Mouse (Mus musculus): ENCODE data around the gene Cdc14b. TPM values are rescaled to one million over a fixed set of nuclear protein-coding genes. Genes with fewer than 3 reads are reported as not detected.

The Cdc14b gene
- polyA plus RNA-seq, 1 experiment from 2014 or later = 9.1 TPM

DNA sequence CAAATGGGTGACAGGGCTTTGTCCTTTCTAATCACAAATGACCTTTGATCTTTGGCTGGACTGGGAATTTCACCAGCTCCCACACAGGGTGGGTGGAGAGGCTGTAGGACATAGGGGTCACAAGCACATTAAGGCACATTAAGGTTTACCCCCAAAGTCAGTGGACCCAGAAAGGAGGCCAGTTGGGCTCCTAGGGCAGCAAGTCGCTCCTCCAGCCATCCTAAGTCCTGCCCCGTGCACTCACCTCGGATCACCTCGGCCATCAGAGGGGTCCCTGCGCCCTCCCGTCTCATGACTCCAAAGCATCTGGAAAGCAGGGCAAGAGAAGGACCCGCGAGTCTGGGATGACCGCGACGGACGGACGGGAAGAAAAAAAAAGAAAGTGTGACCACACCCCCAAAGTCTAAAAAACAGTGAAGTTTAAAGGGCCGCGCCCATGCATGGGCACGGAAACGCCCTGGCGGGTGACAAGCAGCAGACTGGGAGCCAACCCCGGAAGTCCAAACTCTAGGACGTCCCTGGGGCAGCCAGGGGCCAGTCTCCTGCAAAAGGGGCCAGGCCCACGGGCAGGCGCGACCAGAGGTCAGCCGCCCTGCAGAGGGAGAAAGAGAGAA, 26.8 kb downstream of the Cdc14b start:
- Histone ChIP-seq H3K4me1 (peaks cover 9% of the 10 kb centered on the region; the same call in 1 of the 2 replicates), H3K27me3 (peaks cover 9% of the 10 kb centered on the region; the same call in 1 of the 2 replicates), H3K9ac (replicated peaks) (peak overlapping the region; percentile 54), H3K27ac (replicated peaks) (no peak overlapping the region), H3K4me3 (peak overlapping the region; percentile 46), H3K9me3 (no peaks in the 10 kb centered on the region), H3K4me2 (replicated peaks) (peak overlapping the region; percentile 88), H3K36me3 (no peaks in the 10 kb centered on the region)
- ATAC-seq (ENCODE audit: low FRiP score, low read depth) = peak; percentile 75
- 1% methylated on average over 24 of the region's 24 CpGs for WGBS

DNA sequence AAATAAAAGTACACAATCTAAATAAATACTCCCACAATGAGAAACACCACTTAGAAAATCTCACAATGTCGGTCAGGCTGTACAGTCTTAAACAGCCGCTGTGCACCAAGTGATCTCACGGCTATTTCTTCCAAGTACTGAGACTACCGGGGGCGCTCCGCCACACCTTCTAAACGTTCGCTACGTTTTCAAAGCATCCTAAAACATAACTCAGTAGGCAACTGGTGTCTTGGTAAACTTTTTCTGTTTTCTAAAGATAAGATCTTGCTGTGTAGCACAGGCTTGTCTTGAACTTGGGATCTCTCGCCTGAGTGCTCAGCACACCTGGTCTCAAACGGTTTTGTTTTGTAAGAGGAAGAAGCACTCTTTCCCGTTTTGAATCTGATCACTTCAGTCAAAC, 29.0 kb downstream of the Cdc14b start:
- no peak overlapping the region for H3K27ac ChIP-seq (replicated peaks)
- no peak overlapping the region for H3K4me2 ChIP-seq (replicated peaks)
- H3K4me1 ChIP-seq = peaks cover 9% of the 10 kb centered on the region; the same call in 1 of the 2 replicates
- H3K4me3 ChIP-seq = no peak overlapping the region
- WGBS = 89% methylated on average over 12 of the region's 12 CpGs
- no peaks in the 10 kb centered on the region for H3K9me3 ChIP-seq
- no peak for ATAC-seq (ENCODE audit: low FRiP score, low read depth)
- H3K27me3 ChIP-seq = peaks cover 9% of the 10 kb centered on the region; the same call in 1 of the 2 replicates
- H3K36me3 ChIP-seq = no peaks in the 10 kb centered on the region
- H3K9ac ChIP-seq (replicated peaks) = no peak overlapping the region

DNA sequence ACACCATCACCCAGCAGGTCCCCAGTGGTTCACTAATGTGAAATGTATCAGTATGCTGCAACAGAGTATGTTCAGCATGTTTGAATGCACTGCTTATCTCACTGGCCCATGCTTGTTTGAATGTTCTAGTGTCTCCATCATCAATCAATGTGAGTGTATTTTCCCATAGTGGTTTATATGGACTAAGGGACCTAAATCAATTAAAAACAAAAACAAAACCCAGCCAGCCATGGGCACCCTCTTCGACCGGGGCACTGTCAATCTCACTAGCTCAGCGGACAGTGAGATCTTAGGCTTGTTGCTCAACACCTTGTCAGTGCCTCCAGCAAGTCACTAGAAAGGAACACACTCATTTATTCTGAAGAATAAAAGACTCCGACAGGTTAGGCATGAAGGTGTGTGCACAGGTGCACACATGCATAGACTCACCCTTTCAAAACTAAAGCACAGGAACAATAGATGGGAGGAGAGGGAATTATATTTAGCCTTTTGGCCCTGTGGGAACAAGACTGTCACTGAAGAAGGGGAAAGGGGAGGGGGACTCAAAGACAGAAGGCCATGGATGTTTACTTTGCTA, 30.3 kb downstream of the Cdc14b start:
- no peak for ATAC-seq (ENCODE audit: low FRiP score, low read depth)
- 91% methylated on average over 4 of the region's 4 CpGs for WGBS
- no peak overlapping the region for H3K9ac ChIP-seq (replicated peaks)

DNA sequence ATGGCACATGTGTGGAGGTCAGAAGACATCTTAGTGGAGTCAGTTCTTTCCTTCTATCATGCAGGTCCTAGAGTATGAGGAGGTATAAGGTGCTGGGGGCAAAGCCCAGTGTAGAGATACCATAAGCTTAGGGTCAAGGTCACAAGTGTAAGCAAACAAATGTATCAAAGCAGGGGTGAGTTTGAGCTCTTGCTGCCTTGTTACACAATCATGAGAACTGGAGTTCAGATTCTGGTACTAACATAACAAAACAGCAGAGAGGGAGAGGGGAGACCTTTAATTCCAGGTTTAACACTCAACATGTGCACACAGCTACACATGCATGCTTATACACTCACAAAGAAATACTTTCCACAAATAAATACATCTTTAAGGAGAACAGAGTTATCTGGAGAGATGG, 32.4 kb downstream of the Cdc14b start:
- Histone ChIP-seq H3K27ac (replicated peaks) (no peak overlapping the region), H3K4me2 (replicated peaks) (no peak overlapping the region), H3K4me1 (no peaks in the 10 kb centered on the region), H3K9ac (replicated peaks) (no peak overlapping the region), H3K27me3 (no peaks in the 10 kb centered on the region), H3K9me3 (no peaks in the 10 kb centered on the region), H3K36me3 (no peaks in the 10 kb centered on the region), H3K4me3 (no peak overlapping the region)
- ATAC-seq (ENCODE audit: low FRiP score, low read depth) = no peak

More for the DNA sequence above, 30.3 kb downstream of the Cdc14b start:
- Histone ChIP-seq H3K27ac (replicated peaks) (no peak overlapping the region), H3K4me3 (no peak overlapping the region), H3K36me3 (no peaks in the 10 kb centered on the region), H3K9me3 (no peaks in the 10 kb centered on the region), H3K4me1 (peaks cover 9% of the 10 kb centered on the region; the same call in 1 of the 2 replicates), H3K4me2 (replicated peaks) (no peak overlapping the region), H3K27me3 (peaks cover 9% of the 10 kb centered on the region; the same call in 1 of the 2 replicates)

DNA sequence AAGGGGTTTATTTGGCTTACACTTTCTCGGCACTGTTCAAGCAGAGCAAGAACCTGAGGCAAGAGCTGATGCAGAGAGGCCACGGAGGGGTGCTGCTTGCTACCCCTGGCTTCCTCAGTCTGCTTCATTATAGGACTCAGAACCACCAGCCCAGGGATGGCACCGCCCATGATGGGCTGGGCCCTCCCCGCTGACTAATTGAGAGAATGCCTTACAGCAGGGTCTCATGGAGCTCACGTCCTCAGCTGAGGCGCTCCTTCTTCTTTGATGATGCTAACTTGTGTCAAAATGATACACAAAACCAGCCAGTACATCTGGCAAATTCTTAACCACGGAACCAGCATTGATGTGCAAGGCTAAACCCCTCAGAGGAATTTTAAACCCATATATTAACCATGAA, 34.5 kb downstream of the Cdc14b start:
- WGBS = 72% methylated on average over 7 of the region's 7 CpGs
- ATAC-seq (ENCODE audit: low FRiP score, low read depth) = no peak
- no peaks in the 10 kb centered on the region for H3K36me3 ChIP-seq
- no peaks in the 10 kb centered on the region for H3K4me1 ChIP-seq
- H3K27ac ChIP-seq (replicated peaks) = no peak overlapping the region
- H3K9ac ChIP-seq (replicated peaks) = no peak overlapping the region
- H3K4me2 ChIP-seq (replicated peaks) = no peak overlapping the region
- H3K9me3 ChIP-seq = no peaks in the 10 kb centered on the region
- no peak overlapping the region for H3K4me3 ChIP-seq
- no peaks in the 10 kb centered on the region for H3K27me3 ChIP-seq

DNA sequence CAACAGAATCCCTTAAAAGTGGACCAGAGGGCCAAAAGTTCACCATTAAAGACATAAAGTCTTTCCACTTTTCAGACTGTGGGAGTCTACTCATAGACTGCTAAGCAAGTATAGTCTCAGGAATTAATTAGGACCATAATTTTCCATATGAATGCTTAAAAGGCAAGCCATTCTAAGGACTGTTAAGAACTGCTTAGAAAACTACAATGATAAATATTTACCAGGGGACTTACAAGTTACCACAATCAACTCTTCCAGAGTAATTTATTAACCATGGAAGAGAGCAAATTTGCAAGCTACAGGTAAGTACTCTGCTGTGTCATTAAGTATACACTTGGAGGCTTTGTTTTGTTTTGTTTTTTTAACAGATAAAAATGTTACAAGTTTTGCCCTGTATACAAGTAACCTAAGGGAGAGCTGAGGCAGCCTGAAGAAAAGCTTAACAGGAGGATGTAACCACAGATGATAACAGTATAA, 37.4 kb downstream of the Cdc14b start:
- ATAC-seq (ENCODE audit: low FRiP score, low read depth) = no peak
- Histone ChIP-seq H3K9me3 (no peaks in the 10 kb centered on the region), H3K9ac (replicated peaks) (no peak overlapping the region), H3K36me3 (no peaks in the 10 kb centered on the region), H3K4me1 (no peaks in the 10 kb centered on the region), H3K27me3 (no peaks in the 10 kb centered on the region), H3K4me2 (replicated peaks) (no peak overlapping the region), H3K4me3 (no peak overlapping the region), H3K27ac (replicated peaks) (no peak overlapping the region)

DNA sequence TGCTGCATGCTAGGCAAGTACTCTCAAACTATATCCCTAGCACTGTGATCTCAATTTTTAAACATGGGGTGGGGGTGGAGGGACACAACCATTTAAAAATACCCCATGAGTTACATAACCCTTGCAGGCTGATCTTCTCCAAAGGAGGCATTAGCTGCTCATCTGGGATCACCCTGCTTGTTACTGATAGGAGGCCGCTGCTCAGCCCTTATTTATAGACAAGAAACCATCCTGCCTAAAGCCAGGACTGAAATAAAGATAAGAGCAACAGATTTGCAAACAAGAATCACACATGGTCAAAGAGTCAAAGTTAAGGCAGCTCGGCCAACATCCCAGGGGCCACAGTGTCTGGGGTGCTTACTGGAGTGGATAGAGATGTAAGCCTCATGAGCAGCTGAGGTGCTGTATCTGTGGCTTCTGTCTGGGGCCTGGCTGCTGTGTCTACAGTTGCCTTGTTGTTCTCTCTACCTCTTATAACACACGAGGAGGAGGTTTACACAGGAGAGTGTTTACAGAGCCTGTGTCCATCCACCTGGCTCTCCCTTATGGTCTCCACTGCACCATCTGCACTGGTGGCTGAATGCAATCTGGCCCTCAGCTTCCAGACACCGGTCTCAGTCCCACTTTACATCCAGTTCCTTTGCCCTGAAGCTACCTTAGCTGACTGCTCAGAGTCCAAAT, 38.0 kb downstream of the Cdc14b start:
- H3K36me3 ChIP-seq = no peaks in the 10 kb centered on the region
- H3K4me1 ChIP-seq = no peaks in the 10 kb centered on the region
- H3K4me3 ChIP-seq = no peak overlapping the region
- H3K27ac ChIP-seq (replicated peaks) = no peak overlapping the region
- H3K9me3 ChIP-seq = no peaks in the 10 kb centered on the region
- H3K9ac ChIP-seq (replicated peaks) = no peak overlapping the region
- 75% methylated on average over 4 of the region's 4 CpGs for WGBS
- no peak overlapping the region for H3K4me2 ChIP-seq (replicated peaks)
- no peak for ATAC-seq (ENCODE audit: low FRiP score, low read depth)
- H3K27me3 ChIP-seq = no peaks in the 10 kb centered on the region

DNA sequence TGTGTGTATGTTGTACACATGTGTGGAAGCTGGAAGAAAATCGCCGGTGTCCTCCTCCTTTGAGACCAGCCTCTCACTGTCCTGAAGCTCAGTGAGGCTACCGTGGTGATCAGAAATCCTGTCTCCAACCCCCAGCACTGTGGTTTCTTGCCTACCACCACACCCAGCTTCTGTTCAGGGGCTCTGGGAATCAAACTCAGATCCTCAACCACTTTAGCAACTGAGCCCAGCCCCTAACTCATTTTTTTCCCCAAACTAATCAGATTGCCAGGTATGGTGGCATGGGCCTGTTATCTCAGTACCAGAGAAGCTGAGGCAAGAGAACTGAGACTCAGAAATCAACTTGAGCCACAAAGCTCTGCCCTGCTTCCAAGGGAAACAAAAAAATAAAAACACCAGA, 39.3 kb downstream of the Cdc14b start:
- no peaks in the 10 kb centered on the region for H3K36me3 ChIP-seq
- no peaks in the 10 kb centered on the region for H3K9me3 ChIP-seq
- H3K4me3 ChIP-seq = no peak overlapping the region
- no peaks in the 10 kb centered on the region for H3K4me1 ChIP-seq
- 79% methylated on average over 3 of the region's 3 CpGs for WGBS
- no peak overlapping the region for H3K9ac ChIP-seq (replicated peaks)
- H3K4me2 ChIP-seq (replicated peaks) = no peak overlapping the region
- H3K27me3 ChIP-seq = no peaks in the 10 kb centered on the region
- H3K27ac ChIP-seq (replicated peaks) = no peak overlapping the region
- ATAC-seq (ENCODE audit: low FRiP score, low read depth) = no peak

DNA sequence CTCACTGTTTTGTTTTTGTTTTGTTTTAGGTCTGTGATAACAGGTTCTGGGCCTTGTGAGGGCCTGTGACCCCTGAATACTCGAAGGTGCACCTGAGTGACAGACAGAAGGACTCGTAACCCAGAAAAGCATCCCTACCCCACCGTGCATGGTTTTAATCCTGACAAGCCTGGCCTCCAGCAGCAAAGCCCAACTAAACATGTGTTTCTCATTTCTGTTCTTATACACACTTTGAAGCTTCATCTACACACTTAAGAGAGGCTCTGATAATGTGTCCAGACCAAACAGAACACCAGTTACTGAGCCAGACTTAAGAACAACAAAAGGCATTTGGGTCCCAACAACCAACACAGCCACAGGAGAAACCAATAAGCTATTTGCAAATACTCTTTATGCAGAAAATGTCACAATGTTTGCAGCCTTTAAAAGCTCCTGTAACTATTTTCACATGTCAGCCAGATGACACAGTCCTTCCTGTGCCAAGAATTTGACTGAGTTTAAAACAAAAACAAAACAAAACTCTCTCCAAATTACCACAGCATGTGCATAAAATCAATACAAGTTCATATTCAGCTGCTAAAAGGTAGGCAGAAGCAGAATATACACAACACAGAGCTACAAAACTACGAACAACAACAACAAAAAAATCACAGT, 39.9 kb downstream of the Cdc14b start:
- H3K4me1 ChIP-seq = no peaks in the 10 kb centered on the region
- no peak overlapping the region for H3K4me3 ChIP-seq
- no peaks in the 10 kb centered on the region for H3K9me3 ChIP-seq
- no peaks in the 10 kb centered on the region for H3K27me3 ChIP-seq
- no peak overlapping the region for H3K9ac ChIP-seq (replicated peaks)
- ATAC-seq (ENCODE audit: low FRiP score, low read depth) = no peak
- H3K36me3 ChIP-seq = no peaks in the 10 kb centered on the region
- WGBS = 76% methylated on average over 4 of the region's 4 CpGs
- no peak overlapping the region for H3K4me2 ChIP-seq (replicated peaks)
- no peak overlapping the region for H3K27ac ChIP-seq (replicated peaks)

DNA sequence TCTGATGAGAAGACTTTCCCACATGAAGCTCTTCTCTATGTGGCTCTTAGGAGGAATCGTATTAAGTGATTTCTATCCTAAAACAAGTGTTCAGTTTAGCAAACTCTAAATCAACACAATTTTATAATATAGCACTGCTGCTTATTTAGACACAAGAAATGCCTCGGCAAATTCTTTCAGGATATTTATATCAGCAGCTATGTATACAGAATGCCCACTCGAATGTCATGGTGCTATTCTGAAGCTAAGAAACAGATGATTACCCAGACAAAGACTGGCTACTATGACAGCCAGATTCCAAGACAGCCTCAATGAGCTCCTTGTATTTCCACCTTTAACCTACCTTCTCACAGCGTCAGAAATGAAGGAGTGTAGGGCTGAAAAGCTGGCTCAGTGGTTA, 42.0 kb downstream of the Cdc14b start:
- Histone ChIP-seq H3K27ac (replicated peaks) (no peak overlapping the region), H3K9ac (replicated peaks) (no peak overlapping the region), H3K4me1 (no peaks in the 10 kb centered on the region), H3K36me3 (no peaks in the 10 kb centered on the region), H3K27me3 (no peaks in the 10 kb centered on the region), H3K4me2 (replicated peaks) (no peak overlapping the region), H3K9me3 (no peaks in the 10 kb centered on the region), H3K4me3 (no peak overlapping the region)
- WGBS = 89% methylated on average over 4 of the region's 4 CpGs
- ATAC-seq (ENCODE audit: low FRiP score, low read depth) = no peak

DNA sequence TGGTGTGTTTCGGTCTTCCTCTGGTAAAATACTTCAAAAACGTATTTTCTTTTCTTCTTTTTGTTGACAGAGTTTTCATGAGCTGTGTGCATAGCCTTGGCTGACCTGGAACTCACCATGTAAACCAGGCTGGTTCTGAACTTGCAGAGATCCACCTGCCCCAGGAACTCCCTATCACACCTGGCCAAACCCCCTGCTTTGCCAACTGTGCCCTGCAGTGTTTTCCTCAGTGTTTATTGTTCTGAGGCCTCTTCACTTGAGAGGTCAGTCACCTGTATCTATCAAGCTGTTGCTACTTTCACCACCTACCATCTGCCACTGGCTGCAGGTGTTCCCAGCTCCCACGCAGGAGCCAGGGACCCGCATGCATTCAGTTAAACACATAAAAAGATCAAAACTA, 48.4 kb downstream of the Cdc14b start:
- Histone ChIP-seq H3K9ac (replicated peaks) (no peak overlapping the region), H3K4me1 (no peaks in the 10 kb centered on the region)

DNA sequence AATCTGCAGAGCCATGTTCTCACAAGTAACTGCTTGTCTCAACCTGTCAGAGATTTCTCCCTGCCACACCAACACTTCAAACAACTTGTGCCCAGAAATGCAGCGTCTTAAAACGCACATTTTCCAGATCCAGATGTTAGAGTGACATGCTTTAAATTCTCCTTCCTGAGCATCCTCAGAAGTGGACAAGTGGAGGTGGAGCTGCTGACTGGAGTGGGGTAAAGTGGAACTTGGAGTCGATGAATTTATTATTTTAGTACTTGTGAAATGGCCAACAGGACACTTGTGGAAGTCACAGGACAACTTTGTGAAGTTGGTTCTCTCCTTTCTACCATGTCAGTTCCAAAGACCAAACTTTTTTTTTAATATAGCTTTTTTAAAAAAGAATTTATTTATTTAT, 49.4 kb downstream of the Cdc14b start:
- ATAC-seq (ENCODE audit: low FRiP score, low read depth) = no peak
- H3K27ac ChIP-seq (replicated peaks) = no peak overlapping the region
- 94% methylated on average over 3 of the region's 3 CpGs for WGBS
- H3K9ac ChIP-seq (replicated peaks) = no peak overlapping the region
- no peak overlapping the region for H3K4me2 ChIP-seq (replicated peaks)
- no peak overlapping the region for H3K4me3 ChIP-seq
- H3K4me1 ChIP-seq = no peaks in the 10 kb centered on the region
- H3K9me3 ChIP-seq = no peaks in the 10 kb centered on the region
- H3K36me3 ChIP-seq = no peaks in the 10 kb centered on the region
- H3K27me3 ChIP-seq = no peaks in the 10 kb centered on the region

More for the DNA sequence above, 48.4 kb downstream of the Cdc14b start:
- ATAC-seq (ENCODE audit: low FRiP score, low read depth) = no peak
- H3K36me3 ChIP-seq = no peaks in the 10 kb centered on the region
- H3K27me3 ChIP-seq = no peaks in the 10 kb centered on the region
- H3K4me2 ChIP-seq (replicated peaks) = no peak overlapping the region
- no peak overlapping the region for H3K4me3 ChIP-seq
- H3K27ac ChIP-seq (replicated peaks) = no peak overlapping the region
- no peaks in the 10 kb centered on the region for H3K9me3 ChIP-seq
- 86% methylated on average over 4 of the region's 4 CpGs for WGBS

Data from midbrain, embryonic 12.5 days (tissue).